Mouse (Mus musculus) liver, embryonic 13.5 days (tissue): ENCODE results near the gene Fbxo34. TPM values are rescaled to one million over a fixed set of nuclear protein-coding genes. Genes with fewer than 3 reads are reported as not detected.
A peak's percentile ranks its signal among the peaks of the same experiment; 100 is the strongest.

Experiments
- ATAC-seq: fragments of 200-750 bp; cut with Nextera tagmentation; 2 replicates; pipeline ENCODE4 v1.8.0; 2017; ENCODE audit warnings: low read depth, mild to moderate bottlenecking, moderate number of reproducible peaks, moderate library complexity
- DNase-seq: peaks from one replicate; pipeline ENCODE4 v3.0.0; 2022
- H3K27ac ChIP-seq: fragments of 300-500 bp; sonication (generic); 2 replicates; pipeline ENCODE4 v1.5.1; 2015; ENCODE audit warnings: moderate library complexity, mild to moderate bottlenecking, inconsistent platforms
- H3K27me3 ChIP-seq: fragments of 300-500 bp; sonication (generic); 2 replicates; pipeline ENCODE4 v1.6.1; 2015; ENCODE audit warnings: mild to moderate bottlenecking, inconsistent platforms
- H3K36me3 ChIP-seq: fragments of 300-500 bp; sonication (generic); 2 replicates; pipeline ENCODE4 v1.6.1; 2015; ENCODE audit warnings: mild to moderate bottlenecking, inconsistent platforms
- H3K4me1 ChIP-seq: fragments of 300-500 bp; sonication (generic); replicated peaks from 2 replicates; pipeline ENCODE4 v1.6.1; 2015; ENCODE audit warnings: inconsistent platforms
- H3K4me2 ChIP-seq: fragments of 300-500 bp; sonication (generic); 2 replicates; pipeline ENCODE4 v1.6.1; 2015; ENCODE audit warnings: inconsistent platforms, mild to moderate bottlenecking, moderate library complexity
- H3K4me3 ChIP-seq: fragments of 300-500 bp; sonication (generic); replicated peaks from 2 replicates; pipeline ENCODE4 v1.5.1; 2015; ENCODE audit warnings: mild to moderate bottlenecking, inconsistent platforms
- H3K9ac ChIP-seq: fragments of 300-500 bp; sonication (generic); 2 replicates; pipeline ENCODE4 v1.6.1; 2015; ENCODE audit warnings: mild to moderate bottlenecking, inconsistent platforms
- H3K9me3 ChIP-seq: fragments of 300-500 bp; sonication (generic); replicated peaks from 2 replicates; pipeline ENCODE4 v1.6.1; 2016; ENCODE audit warnings: inconsistent platforms
- WGBS: fragments of 180-500 bp; shearing (Covaris S2); methylation state at CpG from one replicate; pipeline ENCODE4 v1.1.7; 2015; ENCODE audit not compliant: insufficient replicate concordance; 5-methylcytosine and 5-hydroxymethylcytosine counted together
- polyA plus RNA-seq: library from polyadenylated mRNA; unstranded; fragments of >200 nt; fragmentation: Nextera tagmentation; extraction: Ambion mirVana; gene quantifications from 2 replicates; pipeline ENCODE4 v1.2.1, GENCODE M21; 2015

Gene Fbxo34
- polyA plus RNA-seq, 1 experiment from 2014 or later, result 36.3 TPM

DNA sequence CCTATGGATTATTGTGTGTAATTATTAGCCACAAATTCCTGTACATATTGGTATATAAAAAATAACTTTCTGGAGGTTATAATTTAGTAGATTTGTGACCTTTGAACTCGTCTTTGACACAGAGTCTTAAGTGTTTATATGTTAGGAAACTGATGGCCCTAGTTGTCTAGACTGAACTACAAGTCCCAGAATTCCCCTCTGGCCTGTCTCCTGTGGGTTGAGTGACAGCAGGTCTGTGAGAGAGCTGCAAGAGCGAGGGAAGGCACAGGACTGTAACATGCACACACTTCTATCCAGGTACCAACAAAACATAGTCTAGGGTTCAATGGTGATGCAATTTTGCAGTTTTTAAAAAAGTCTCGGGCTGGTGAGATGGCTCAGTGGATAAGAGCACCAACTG, 11.3 kb upstream of the Fbxo34 start:
- Histone ChIP-seq H3K27me3 (no peaks in the 10 kb centered on the region), H3K27ac (no peak overlapping the region), H3K4me3 (no peak overlapping the region), H3K9me3 (no peaks in the 10 kb centered on the region), H3K4me1 (no peaks in the 10 kb centered on the region), H3K9ac (no peak overlapping the region), H3K4me2 (no peak overlapping the region), H3K36me3 (no peaks in the 10 kb centered on the region)
- DNase-seq (no peak), ATAC-seq (no peak)
- 46% methylated on average over 3 of the region's 3 CpGs for WGBS

DNA sequence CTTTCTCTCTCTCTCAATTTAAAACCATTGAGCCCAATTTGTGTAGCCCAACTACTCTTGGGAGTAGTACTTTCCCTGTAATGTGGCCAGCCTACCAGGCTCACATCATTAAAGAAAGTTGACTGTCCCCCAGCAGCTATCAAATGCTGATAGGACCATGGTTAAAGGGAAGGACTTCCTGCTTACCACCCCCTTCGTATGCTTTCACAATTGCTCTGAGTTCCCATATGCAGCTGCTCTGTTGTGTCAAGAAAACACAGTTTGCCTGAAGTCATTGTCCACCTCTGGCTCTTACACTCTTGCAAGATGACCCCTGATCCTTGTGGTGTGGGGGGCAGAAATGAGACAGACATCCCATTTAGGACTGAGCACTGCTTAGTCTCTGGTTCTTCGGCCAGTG, 5.3 kb upstream of the Fbxo34 start:
- Histone ChIP-seq H3K4me2 (no peak overlapping the region), H3K4me1 (no peaks in the 10 kb centered on the region), H3K4me3 (no peak overlapping the region), H3K27me3 (no peaks in the 10 kb centered on the region), H3K27ac (no peak overlapping the region), H3K36me3 (no peaks in the 10 kb centered on the region), H3K9me3 (no peaks in the 10 kb centered on the region), H3K9ac (no peak overlapping the region)
- ATAC-seq, result no peak
- 34% methylated on average over 2 of the region's 2 CpGs for WGBS
- DNase-seq, result no peak

DNA sequence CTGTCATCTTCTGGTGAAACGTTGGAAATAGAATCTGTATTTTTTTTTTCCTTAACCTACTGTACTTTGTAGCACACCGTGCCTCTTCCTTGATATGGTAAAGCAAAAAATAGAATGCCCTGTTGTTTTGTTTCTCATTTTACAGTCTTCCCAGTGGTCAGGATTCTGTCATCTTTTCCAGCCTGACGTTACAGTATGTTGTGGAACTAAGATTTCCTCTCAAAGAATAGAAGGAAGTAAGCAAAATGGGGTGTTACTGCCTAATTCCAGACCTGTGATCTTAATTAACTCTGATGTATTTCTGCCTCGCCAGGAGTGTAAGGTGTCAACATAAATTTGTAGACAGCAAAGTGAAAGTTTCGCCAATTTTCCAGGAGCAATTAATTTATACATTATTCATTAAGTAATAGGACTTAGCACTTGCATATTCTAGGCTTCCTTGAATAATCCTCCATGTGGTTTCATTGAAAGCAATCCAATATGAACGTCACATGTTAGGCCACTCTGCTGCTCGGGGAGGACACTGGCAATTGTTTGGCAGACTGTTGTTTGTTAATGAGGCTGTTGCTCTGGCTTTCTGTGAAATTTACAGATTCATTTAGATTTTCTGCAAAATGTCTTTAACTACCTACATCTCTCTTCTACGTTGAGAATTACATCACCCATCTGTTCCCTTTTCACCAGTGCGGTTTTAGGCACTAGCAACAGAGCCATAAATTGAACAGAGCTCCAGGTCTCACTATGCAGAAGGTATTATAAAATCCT, 4.7 kb upstream of the Fbxo34 start:
- 47% methylated on average over 9 of the region's 9 CpGs for WGBS
- Histone ChIP-seq H3K4me2 (no peak overlapping the region), H3K27ac (no peak overlapping the region), H3K9me3 (no peaks in the 10 kb centered on the region), H3K36me3 (no peaks in the 10 kb centered on the region), H3K4me3 (no peak overlapping the region), H3K9ac (no peak overlapping the region), H3K4me1 (no peaks in the 10 kb centered on the region), H3K27me3 (no peaks in the 10 kb centered on the region)
- no peak for ATAC-seq
- no peak for DNase-seq

DNA sequence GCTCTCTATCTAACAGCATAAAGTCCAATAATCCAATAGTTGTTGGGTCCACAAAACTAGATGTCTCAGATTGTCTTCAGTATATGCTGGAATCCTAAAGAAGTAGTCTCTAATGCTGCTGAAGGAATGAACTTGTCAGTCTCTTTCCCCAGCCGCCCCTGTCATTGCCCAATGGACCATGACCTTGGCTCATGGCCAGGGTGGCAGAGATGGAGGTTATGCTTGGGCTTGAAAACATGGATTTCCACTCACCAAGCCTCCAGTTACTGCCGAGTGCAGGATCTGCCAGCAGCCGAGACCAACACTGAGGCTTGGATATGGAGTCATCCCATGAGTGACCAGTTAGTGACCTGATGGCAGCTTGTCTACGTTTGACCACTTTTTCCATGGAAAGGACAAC, 9.3 kb downstream of the Fbxo34 start:
- 0 out of 2 replicates have a peak, but pooled peaks have one; percentile 13 for ATAC-seq
- H3K4me2 ChIP-seq, result no peak overlapping the region
- peaks cover 13% of the 10 kb centered on the region for H3K27me3 ChIP-seq
- no peak overlapping the region for H3K9ac ChIP-seq
- H3K9me3 ChIP-seq, result no peaks in the 10 kb centered on the region
- no peak overlapping the region for H3K27ac ChIP-seq
- H3K4me3 ChIP-seq, result no peak overlapping the region
- 58% methylated on average over 4 of the region's 4 CpGs for WGBS
- H3K36me3 ChIP-seq, result no peaks in the 10 kb centered on the region
- no peak for DNase-seq
- peaks cover 12% of the 10 kb centered on the region for H3K4me1 ChIP-seq

DNA sequence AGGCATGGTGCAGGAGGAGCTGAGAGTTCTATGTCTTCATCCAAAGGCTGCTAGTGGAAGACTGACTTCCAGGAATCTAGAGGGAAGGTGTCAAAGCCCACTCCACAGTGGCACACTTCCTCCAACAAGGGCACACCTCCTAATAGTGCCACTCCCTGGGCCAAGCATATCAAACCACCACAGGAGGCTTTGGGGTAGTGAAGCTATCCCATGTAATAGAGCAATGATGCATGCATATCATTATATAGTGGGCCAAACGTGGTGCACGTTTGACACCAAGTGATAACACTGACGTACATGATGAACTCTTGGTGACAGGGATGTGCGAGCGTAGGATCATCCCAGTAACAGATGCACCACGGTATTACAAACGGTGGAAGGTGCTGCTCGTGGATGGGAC, 11.8 kb downstream of the Fbxo34 start:
- peak; percentile 60 for ATAC-seq
- Histone ChIP-seq H3K9me3 (no peaks in the 10 kb centered on the region), H3K4me1 (peaks cover 12% of the 10 kb centered on the region), H3K27ac (no peak overlapping the region), H3K4me2 (no peak overlapping the region), H3K36me3 (no peaks in the 10 kb centered on the region), H3K4me3 (no peak overlapping the region), H3K9ac (no peak overlapping the region), H3K27me3 (peaks cover 19% of the 10 kb centered on the region)
- 57% methylated on average over 8 of the region's 8 CpGs for WGBS
- DNase-seq, result no peak

DNA sequence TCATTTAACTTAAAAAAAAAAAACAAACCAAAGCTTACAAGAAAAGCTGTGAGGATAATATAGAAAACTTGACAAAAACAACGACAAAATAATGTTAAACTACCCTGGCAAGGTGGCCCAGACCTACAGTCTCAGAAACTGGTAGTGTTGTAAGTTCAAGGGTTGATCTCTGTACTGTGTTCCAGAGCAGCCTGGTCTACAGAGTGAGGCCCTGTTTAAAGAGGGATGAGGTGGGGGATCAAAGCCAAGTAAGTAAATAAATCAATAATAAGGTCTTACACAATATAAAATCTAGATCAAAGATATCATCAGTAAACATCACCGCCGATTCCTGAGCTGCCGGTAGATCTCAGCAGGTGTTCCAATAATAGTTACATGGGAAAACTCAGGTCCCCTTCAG, 12.2 kb downstream of the Fbxo34 start:
- ATAC-seq, result no peak
- H3K27ac ChIP-seq, result no peak overlapping the region; the same call in 1 of the 2 replicates
- peaks cover 12% of the 10 kb centered on the region for H3K4me1 ChIP-seq
- no peaks in the 10 kb centered on the region for H3K9me3 ChIP-seq
- 68% methylated on average over 4 of the region's 4 CpGs for WGBS
- no peaks in the 10 kb centered on the region for H3K36me3 ChIP-seq
- H3K4me2 ChIP-seq, result no peak overlapping the region; the same call in 1 of the 2 replicates
- no peak for DNase-seq
- H3K4me3 ChIP-seq, result no peak overlapping the region
- peaks cover 20% of the 10 kb centered on the region for H3K27me3 ChIP-seq
- no peak overlapping the region for H3K9ac ChIP-seq

DNA sequence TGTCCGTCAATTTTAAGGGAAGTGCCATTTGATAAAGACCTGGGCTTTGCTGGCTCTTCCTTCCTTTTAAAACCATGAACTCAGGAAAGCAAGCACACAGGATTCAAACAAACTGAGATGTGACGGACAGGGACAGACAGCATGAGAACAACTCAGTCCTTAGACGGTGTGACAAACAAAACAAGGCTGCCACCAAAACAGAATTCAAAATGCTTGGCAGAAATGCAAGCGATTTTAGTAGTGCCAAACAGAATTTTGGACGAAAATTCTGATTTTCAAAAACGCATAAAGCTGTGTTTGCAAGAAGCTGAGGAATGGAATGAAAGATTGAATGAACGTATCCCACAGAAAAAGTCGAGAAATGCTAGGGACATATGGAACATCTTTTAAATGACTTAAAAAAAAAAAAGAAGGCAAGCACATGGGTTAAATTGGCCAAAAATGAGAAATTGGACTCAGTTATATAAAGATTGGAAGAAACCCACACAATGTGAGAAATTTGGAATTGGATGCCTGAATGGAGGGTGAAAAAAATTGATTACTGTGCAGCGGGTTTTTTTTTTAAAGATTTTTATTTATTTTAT, 12.7 kb downstream of the Fbxo34 start:
- no peaks in the 10 kb centered on the region for H3K36me3 ChIP-seq
- WGBS, result 52% methylated on average over 9 of the region's 9 CpGs
- no peak overlapping the region for H3K4me3 ChIP-seq
- no peak overlapping the region; the same call in 1 of the 2 replicates for H3K27ac ChIP-seq
- DNase-seq (no peak), ATAC-seq (no peak)
- no peaks in the 10 kb centered on the region for H3K9me3 ChIP-seq
- H3K27me3 ChIP-seq, result peaks cover 20% of the 10 kb centered on the region
- peaks cover 12% of the 10 kb centered on the region for H3K4me1 ChIP-seq
- no peak overlapping the region; the same call in 1 of the 2 replicates for H3K4me2 ChIP-seq
- H3K9ac ChIP-seq, result no peak overlapping the region

DNA sequence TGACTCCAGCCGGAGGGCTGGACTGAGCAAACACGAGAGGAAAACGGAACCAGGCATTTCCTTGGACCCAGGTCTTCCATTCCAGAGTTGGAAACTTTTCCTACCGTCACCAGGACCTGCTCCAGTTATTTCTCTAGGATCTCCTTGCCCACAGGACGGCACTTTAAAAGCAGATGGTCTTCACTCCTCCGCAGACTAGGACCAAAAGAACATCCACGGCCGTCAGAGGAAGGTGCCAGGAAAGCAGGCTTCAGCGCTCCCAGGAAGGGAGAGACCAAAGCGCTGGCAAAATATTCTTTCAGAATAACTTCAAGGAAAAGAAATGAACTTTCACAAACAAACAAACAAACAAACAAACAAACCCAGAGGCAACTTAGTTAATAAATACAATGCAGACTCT, 14.2 kb downstream of the Fbxo34 start:
- H3K36me3 ChIP-seq, result no peaks in the 10 kb centered on the region
- no peak overlapping the region for H3K4me3 ChIP-seq
- ATAC-seq (no peak), DNase-seq (no peak)
- no peaks in the 10 kb centered on the region for H3K9me3 ChIP-seq
- H3K4me1 ChIP-seq, result peaks cover 12% of the 10 kb centered on the region
- H3K4me2 ChIP-seq, result no peak overlapping the region
- 61% methylated on average over 10 of the region's 10 CpGs for WGBS
- no peak overlapping the region for H3K27ac ChIP-seq
- H3K9ac ChIP-seq, result no peak overlapping the region
- H3K27me3 ChIP-seq, result peaks cover 20% of the 10 kb centered on the region

DNA sequence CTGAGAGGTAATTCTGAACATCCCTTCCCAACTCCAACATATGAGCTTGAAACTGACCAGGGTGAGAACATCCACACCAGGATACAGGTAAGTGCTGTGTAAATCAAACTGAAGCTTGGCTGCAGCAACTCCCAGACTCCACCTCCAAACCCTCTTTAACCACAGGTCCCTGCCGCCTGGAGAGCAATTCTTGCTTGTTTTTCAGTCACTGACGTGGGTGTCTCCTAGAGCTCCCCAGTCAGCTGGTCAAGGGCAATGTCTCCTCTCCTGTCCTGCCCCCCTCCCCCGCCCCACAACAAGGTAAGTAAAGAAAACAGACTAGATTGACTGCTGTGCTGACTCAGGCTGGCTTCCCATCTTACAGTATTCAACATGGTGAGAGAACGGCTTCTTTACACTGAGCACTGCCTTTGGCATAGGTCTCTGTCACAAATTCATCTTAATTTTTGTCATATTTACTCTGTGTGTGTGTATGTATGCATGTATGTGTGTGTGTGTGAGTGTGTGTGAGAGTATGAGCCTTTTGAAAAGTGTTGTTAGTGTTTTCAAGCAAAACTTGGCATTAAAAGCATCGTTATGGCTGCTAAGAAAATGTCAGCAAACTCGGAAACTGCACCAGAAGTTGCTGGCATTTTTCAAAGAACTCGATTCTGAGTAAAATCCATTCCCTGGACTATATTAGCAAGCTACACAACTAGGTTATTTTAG, 15.4 kb downstream of the Fbxo34 start:
- H3K4me2 ChIP-seq, result no peak overlapping the region
- DNase-seq, result no peak
- peak; percentile 33; the same call in 1 of the 2 replicates for ATAC-seq
- H3K27me3 ChIP-seq, result peaks cover 17% of the 10 kb centered on the region
- H3K9ac ChIP-seq, result no peak overlapping the region
- 35% methylated on average over 7 of the region's 7 CpGs for WGBS
- peaks cover 6% of the 10 kb centered on the region for H3K4me1 ChIP-seq
- H3K4me3 ChIP-seq, result no peak overlapping the region
- H3K36me3 ChIP-seq, result no peaks in the 10 kb centered on the region
- H3K9me3 ChIP-seq, result no peaks in the 10 kb centered on the region
- H3K27ac ChIP-seq, result no peak overlapping the region

DNA sequence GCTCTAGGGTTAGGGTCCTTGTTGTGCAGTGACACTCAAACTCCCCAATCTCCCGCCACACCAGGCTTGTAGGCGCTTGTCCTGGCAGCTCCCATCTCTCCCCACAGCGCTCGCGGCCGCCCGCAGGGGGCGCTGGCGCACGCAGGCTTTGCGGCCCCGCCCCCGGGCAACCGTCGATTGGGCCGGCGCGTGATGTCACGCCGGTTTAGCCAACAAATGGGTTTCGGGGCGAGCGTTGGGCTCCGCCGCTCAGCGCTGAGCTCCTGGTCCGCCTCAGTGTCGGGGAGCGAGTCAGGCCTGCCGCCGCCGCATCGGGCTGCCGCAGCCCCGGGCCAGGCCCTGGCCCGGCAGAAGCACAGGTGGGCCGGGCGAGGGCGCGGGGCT, 22.1 kb downstream of the Fbxo34 start:
- WGBS, result under 1% methylated on average over 39 of the region's 40 CpGs

DNA sequence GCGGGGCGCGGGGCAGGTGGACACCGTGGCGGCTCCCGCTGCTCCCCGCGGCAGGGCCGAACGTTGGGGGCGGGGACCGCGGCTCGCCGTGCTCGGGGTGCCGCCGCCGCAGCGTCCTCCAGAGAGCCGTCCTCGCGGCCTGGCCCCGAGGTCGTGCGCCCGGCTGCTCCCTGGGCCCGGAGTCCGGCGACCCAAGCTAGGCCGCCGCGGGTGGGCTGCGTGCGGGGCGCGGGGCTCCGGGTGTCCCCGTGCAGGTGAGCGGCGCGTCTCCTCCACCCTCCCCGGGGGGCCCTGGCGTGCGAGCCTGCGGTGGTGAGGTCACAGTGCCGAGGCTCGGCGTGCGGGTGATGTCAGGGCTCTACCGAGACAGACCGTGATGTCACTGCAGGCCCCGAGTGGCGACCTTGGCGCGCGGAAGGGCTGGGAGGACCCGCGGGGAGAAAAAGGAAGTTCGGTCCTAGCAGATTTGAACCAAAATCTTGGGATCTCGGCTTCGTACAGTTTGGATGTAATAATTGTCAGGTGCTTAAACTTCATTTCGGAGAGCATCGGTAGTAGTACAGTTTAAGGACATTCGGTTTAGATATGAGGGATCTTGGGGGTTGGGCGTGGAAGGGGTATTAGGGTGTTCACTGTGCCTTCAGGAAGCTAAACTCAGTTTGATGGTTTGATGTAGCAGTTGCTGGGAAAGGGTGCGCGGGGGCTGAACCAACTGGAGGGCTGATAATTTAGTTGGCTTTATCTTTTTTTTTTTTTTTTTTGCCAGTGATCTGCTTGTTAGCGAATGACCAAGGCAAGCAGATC, 22.7 kb downstream of the Fbxo34 start:
- Histone ChIP-seq H3K27ac (peak overlapping the region; percentile 97), H3K9ac (peak overlapping the region; percentile 99), H3K27me3 (no peaks in the 10 kb centered on the region), H3K4me3 (peak overlapping the region; percentile 97), H3K4me2 (peak overlapping the region; percentile 78), H3K36me3 (peaks cover 14% of the 10 kb centered on the region), H3K9me3 (no peaks in the 10 kb centered on the region), H3K4me1 (peaks cover 43% of the 10 kb centered on the region)
- WGBS, result under 1% methylated on average over 60 of the region's 69 CpGs
- ATAC-seq (peak; percentile 78), DNase-seq (peak; percentile 73)

More for the DNA sequence above, 22.1 kb downstream of the Fbxo34 start:
- ATAC-seq (peak; percentile 91), DNase-seq (peak; percentile 92)
- Histone ChIP-seq H3K9ac (peak overlapping the region; percentile 99), H3K9me3 (no peaks in the 10 kb centered on the region), H3K27ac (peak overlapping the region; percentile 97), H3K4me1 (peaks cover 42% of the 10 kb centered on the region), H3K36me3 (peaks cover 14% of the 10 kb centered on the region), H3K4me2 (peak overlapping the region; percentile 78), H3K27me3 (no peaks in the 10 kb centered on the region), H3K4me3 (peak overlapping the region; percentile 97)
